Mouse (Mus musculus) heart, postnatal 0 days (tissue): ENCODE results near the gene Krtap4-1.

Experiments
- CTCF ChIP-seq: IDR thresholded peaks from 2 replicates; pipeline ENCODE4 v1.5.1; 2016; ENCODE audit warnings: antibody characterized with exemption, control low read depth, low read depth
- EP300 ChIP-seq: IDR thresholded peaks from 2 replicates; pipeline ENCODE4 v1.6.1; 2016; ENCODE audit warnings: antibody characterized with exemption, low read depth

GRCm38 (mm10) chr11:99609126-99609525 is 18.9 kb downstream of the Krtap4-1 start:
- TF ChIP-seq CTCF (no peak), EP300 (no peak)
